Mouse (Mus musculus) layer of hippocampus, postnatal 36 days (tissue): ENCODE measurements around the gene Bag6. TPM values are rescaled to one million over a fixed set of nuclear protein-coding genes. Genes with fewer than 3 reads are reported as not detected.
A peak's percentile ranks its signal among the peaks of the same experiment; 100 is the strongest.

Experiments
- DNase-seq, 2 experiments: peaks; one replicate each; pipeline ENCODE4 v3.0.0; 2022
- total RNA-seq, 2 experiments: library from RNA; stranded (reverse); gene quantifications; 2 replicates each; pipeline ENCODE4 v1.2.3; 2021

The Bag6 gene
- total RNA-seq, 2 experiments from 2014 or later: 304 to 319 TPM

DNA sequence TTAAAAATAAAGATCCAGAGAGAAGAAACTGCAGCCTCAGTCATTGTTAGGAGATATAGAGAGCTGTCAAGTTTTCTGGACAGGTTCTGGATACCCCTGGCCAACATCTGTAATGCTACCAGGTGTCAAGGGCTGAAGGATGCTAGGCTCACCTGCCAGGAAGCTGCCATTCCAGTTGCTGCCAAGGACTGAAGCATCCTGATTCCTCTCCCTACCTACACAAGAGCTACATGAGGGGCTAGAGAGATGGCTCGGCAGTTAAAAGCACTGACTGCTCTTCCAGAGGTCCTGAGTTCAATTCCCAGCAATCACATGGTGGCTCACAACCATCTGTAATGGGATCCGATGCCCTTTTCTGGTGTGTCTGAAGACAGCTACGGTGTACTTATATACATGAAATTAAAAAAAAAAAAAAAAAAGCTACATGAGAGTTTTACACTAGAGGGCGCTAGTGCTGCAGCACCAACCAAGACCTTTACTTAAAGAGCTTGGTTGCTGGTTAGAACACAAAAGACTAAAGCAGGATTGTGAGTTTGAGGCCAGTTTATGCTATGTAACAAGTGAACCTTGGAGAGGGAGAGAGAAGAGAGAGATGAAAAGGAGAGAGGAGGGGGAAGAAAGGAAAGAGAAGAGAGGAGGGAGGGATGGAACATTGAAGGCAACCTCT lies 33.7 kb downstream of the Bag6 start:
- no peak for DNase-seq

GRCm38 (mm10) chr17:35172445-35173234 lies 37.7 kb downstream of the Bag6 start:
- no peak for DNase-seq

DNA sequence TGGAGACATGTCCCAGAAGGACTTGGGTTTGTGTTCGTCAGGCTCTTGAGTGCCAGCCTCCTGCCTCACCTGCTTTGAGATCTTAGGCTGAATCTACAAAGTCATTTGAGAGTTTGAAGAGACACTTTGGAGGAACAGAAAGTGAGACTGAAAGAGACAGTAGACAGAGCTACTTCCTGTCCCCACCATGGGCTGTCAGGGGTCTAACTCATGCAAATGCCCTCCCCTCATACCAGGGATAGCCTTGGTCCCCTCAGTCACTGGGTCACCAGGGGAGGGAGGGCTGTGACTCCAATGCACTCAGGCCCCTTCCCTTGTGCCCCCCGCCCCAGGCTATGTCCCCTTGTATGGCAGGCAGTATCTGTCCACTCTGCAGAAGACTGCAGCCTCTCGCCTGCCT lies 38.4 kb downstream of the Bag6 start:
- no peak for DNase-seq

GRCm38 (mm10) chr17:35174201-35174977 lies 39.4 kb downstream of the Bag6 start:
- DNase-seq: no peak

DNA sequence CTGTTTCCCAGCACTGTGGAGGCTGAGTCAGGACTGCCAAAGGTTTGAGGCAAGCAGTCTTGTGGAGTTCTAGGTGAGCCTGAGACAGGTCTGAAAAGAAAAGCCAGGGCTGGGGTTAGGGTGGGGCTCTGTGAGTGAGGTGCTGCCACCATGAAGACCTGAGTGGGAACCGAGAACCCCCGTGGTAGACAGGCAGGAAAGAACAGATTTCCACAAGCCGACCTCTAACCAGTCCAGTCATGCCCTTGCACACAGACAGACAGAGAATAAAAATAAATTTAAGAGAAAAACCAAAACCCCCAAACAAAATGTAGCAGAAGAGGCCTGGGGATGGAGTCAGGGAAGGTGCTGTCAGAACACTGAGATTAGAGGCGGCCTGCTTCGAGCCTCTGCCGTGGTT lies 40.4 kb downstream of the Bag6 start:
- DNase-seq: no peak

DNA sequence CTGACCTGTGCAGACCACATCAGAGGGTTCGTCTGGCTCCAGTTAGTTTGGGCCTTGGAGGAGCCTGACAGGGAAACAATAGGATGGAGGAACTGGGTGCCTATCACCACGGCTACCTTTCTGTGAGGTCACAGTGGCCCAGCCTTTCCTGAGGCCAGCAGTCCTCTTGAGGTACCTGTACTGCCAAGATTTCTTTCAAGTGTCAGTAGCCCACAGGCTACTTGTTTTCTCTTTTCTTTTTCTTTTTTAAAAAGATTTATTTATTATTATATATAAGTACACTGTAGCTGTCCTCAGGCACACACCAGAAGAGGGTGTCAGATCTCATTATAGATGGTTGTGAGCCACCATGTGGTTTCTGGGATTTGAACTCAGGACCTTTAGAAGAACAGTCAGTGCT lies 41.0 kb downstream of the Bag6 start, which contains the start of gene Aif1:
Gene Aif1, minus strand, starts transcription at position 101 of the 400 bp plus-strand sequence.
- DNase-seq: no peak

- peak in 1 of 2 experiments; percentile 59 for DNase-seq
Measured at GRCm38 (mm10) chr17:35178528-35178927, 43.5 kb downstream of the Bag6 start.

GRCm38 (mm10) chr17:35180093-35180492 lies 45.1 kb downstream of the Bag6 start:
- no peak for DNase-seq

DNA sequence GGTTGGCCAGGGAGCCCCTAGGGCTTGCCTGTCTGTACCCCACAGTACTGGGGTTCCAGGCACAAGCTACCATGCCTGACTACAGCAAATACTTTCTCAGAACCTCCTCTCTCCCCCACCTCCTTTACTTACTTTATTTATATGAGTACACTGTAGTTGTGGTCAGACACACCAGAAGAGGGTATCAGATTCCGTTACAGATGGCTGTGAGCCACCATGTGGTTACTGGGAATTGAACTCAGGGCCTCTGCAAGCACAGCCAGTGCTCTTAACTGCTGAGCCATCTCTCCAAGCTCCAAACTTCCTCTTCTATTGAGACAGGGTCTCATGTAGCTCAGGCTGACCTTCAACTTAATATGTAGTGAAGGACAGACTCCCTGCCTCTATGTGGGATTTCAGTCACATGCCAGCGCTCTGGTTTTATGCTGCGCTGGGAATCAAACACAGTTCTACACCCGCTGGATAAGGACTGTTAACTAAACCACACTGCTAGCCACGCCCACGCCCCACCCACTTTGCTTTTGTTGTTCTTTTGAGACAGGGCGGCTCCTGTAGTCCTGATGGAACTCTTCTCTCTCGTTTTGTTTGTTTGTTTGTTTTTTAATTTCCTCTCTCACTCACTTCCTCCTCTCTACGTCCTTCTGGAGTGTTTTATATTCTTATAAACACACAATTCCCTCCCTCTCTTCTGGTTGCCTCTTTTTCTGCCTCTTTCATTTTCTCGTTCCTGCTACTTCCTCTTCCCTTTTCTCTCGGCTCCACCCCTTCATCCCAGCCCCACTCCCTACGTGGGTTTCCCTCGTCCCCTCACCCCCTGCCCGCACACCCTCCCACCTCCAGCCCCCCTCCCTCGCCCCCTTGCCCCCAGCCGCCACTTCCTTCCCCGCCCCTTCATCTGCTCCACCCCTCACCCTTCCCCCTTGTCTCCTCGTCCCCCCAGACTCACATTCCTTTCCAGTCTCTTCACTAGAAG lies 50.9 kb downstream of the Bag6 start:
- DNase-seq: no peak

DNA sequence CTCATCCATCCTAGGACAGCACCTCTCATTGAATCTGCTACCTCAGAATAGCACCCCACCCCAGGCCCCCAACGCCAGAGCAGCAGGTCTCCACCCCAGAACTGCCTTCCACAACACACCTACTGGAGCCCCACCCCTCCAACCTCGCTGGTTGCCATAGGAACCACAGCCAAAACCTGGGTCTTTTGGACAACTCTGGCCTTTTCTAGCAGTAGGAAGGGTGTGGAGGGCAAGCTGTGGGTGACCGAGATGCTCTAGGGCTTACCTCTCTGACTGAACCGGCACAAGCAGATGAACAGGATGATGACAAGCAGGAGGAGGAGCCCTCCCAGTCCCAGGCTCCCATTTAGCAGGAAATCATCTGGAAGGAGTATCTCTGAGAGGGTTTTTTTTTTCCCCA lies 51.7 kb downstream of the Bag6 start:
- no peak for DNase-seq

DNA sequence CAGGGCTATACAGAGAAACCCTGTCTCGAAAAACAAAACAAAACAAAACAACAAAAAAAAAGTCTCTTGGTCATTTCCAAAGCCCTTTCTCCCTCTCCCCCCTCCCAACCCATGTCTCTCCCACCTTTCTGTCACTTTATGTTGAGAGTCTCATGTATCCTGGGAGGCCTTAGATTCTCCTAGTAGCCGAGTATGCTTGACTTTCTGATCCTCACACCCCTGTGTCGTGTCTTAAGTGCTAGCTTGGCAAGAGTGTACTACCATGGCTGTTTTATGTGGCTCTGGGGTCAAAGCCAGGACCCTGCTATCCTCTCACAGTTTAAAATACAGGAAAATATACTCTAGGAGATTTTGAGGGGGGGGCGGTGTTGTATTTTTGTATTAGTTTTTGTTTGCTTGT lies 52.4 kb downstream of the Bag6 start:
- no peak for DNase-seq

- no peak for DNase-seq
Measured at GRCm38 (mm10) chr17:35187959-35188610, 53.1 kb downstream of the Bag6 start, which contains the start of gene Lst1. Gene Lst1 (minus strand): TSS chr17:35188439.

DNA sequence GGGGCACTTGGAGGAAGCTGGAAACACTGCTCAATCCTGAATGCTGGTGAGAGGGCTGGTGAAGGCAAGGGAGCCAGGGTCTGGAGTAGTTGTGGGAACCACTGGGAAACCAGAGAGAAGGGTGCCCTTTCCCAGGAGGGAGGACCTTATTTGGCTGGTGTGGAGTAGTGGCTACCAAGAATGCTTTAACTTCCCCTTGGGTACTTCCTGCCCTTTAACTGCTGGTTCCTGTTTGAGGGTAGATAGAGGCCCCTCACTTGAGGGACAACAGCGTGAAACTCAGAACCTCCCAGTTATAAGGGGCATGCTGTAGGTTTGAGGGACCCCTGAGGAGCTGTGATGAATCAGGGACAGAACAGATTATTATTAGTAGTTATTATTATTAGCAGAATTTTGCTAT lies 54.2 kb downstream of the Bag6 start:
- DNase-seq: no peak

GRCm38 (mm10) chr17:35190096-35190495 lies 55.1 kb downstream of the Bag6 start:
- DNase-seq: no peak

- no peak for DNase-seq
Measured at GRCm38 (mm10) chr17:35191723-35192122, 56.7 kb downstream of the Bag6 start.

GRCm38 (mm10) chr17:35192924-35193323 lies 57.9 kb downstream of the Bag6 start:
- DNase-seq: no peak

DNA sequence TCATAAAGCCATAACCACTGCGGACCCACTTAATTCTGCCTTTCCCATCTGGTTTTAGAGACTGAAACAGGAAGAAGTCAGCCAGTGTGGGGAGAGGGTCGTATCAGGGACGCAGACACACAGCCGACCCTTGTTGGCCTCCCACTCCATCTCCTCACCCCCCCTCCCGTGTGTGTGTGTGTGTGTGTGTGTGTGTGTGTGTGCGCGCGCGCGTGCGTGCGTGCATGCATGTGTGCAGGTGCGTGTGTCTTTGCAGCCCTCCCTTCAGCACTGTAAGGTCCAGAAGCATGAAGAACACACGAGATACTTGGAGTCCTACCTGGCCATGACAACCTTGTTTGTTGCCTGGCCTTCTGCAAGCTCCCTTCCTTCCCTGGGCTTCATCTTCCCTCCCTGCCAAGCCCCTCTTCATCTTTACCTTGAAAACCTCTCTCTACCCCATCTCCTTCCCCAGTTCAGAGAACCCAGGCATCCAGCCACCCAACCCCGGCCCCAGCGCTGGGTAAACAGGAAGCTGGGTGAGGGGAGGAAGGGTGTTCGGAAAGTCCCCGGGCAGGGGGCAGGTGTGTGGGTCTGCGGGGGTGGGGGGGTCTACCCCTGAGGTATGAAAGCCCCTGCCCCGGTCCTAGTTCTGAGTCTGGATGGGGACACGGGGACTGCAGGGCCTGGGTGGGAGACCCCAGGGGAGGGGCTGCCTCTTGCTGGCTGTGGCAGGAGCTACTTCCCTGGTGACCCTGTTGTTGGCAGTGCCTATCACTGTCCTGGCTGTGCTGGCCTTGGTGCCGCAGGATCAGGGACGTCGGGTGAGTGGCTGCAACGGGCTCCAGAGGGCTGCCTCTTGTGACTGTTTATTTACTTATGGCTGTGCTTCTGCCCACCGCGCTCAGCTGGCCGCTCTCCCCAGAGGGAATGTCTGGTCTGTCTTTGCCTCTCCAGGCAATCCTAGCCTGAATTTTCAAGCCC lies 59.2 kb downstream of the Bag6 start, which contains the start of gene Ltb:
Gene Ltb, plus strand, starts transcription at position 559 of the 963 bp plus-strand sequence.
- DNase-seq: no peak

DNA sequence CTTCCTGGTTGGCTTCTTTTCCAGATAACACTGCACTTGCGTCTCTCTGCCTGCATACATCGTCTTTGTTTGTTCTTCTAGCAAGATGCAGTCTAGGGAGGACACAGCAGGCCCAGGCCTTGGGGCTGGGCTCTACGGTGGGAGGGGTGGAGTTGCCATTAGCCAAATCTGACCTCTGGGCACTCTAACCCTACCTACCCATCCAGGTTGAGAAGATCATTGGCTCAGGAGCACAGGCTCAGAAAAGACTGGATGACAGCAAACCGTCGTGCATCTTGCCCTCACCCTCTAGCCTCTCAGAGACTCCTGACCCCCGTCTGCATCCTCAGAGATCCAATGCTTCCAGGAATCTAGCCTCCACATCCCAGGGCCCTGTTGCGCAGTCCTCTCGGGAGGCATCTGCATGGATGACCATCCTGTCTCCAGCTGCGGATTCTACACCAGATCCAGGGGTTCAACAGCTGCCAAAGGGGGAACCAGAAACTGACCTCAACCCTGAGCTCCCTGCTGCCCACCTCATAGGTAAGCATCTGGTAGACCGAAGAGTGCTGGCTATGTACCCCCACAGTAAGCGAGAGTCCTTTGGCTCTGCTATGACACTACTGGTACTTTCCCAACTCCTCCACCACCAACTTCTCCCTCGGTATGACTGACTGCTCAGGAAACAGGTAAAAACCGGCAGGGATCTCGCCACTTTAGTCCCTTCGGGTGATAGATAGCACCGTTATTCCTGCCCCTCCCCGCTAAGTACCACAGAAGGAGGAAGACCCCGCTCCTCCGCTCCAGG lies 60.1 kb downstream of the Bag6 start:
- no peak for DNase-seq
